Mouse (Mus musculus) cortical plate, adult 2 months (tissue): ENCODE measurements at regions not wholly inside any gene's neighbourhood (a gene's known extent, or its start where the extent isn't known, plus 50 kb on each side); places are given as distances from the start of the nearest gene placed in this dataset.

Source experiments
- CTCF ChIP-seq: fragments of 200-500 bp; IDR thresholded peaks from 2 replicates; pipeline ENCODE4 v1.5.1; 2011; ENCODE audit warnings: mild to moderate bottlenecking, control low read depth, low read length; ENCODE audit not compliant: insufficient read depth; ENCODE audit errors: extremely low read depth
- POLR2A ChIP-seq: fragments of 200-500 bp; IDR thresholded peaks from 2 replicates; pipeline ENCODE4 v1.6.1; 2011; ENCODE audit warnings: mild to moderate bottlenecking, low read length, control low read depth; ENCODE audit not compliant: insufficient read depth; ENCODE audit errors: extremely low read depth

GRCm38 (mm10) chr12:91958086-91958485 lies 109.1 kb upstream of the Sel1l start:
- TF ChIP-seq CTCF, result no peak
- TF ChIP-seq POLR2A, result no peak
